Mouse (Mus musculus): ENCODE data around the gene Il24. TPM values are rescaled to one million over a fixed set of nuclear protein-coding genes. Genes with fewer than 3 reads are reported as not detected.

Il24 gene
- total and polyA plus RNA-seq, 3 experiments: not detected

DNA sequence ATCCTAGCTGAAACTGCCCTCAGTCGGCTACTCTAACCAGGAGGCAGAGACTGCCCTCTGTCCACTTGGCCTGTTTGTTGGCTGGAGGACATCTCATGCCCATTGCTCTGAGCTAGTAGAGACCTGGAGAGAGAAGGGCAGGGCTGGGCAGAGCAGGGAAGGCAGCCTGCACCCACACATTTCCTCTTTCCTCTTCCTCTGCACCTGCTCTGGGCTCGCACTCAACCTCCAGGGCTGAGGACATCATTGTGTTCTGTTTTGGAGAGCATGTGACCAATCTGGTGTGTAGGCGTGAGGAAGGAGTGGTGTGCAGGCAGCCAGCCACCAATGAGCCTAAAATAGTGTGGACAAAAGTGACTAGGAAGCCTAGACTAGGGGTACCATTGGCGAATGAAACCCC is 23.0 kb downstream of the Il24 start:
- H3K27me3 ChIP-seq (replicated peaks): no peaks in the 10 kb centered on the region
- no peak overlapping the region for H3K9ac ChIP-seq (ENCODE audit: insufficient read depth, low read depth)
- no peaks in the 10 kb centered on the region for H3K36me3 ChIP-seq (replicated peaks in 1 of 2; ENCODE audit: control insufficient read depth in 1 of 2, insufficient read depth in 1 of 2, low read length in 1 of 2)
- H3K4me3 ChIP-seq (replicated peaks in 1 of 3; ENCODE audit: low read depth in 2 of 3, low read length in 2 of 3, poor library complexity in 1 of 3): peak overlapping the region in 1 of 3 experiments; percentile 11
- DNase-seq (ENCODE audit: extremely low read depth): peak; percentile 61
- no peaks in the 10 kb centered on the region for H3K79me2 ChIP-seq (replicated peaks; ENCODE audit: control insufficient read depth, extremely low read depth, insufficient read depth, poor library complexity, severe bottlenecking)
- dilution Hi-C loops (cut with MboI; ENCODE audit: extremely low pct_ligation_motif_present, extremely low pct_unique_long_range_greater_than_20kb, low sequenced_read_pairs) (no loop called here), in situ Hi-C loops (cut with MboI; ENCODE audit: low pct_ligation_motif_present, low pct_unique_long_range_greater_than_20kb, low sequenced_read_pairs) (no loop called here)
- H3K4me1 ChIP-seq (ENCODE audit: control insufficient read depth in 1 of 2, insufficient read depth in 2 of 2): peaks cover 10 to 26% of the 10 kb centered on the region in 2 experiments
- no peak overlapping the region for H3K4me2 ChIP-seq (ENCODE audit: insufficient read depth, low read depth, poor library complexity, severe bottlenecking)
- no peak overlapping the region for H3K27ac ChIP-seq (ENCODE audit: insufficient read depth, low read depth)
- no peaks in the 10 kb centered on the region for H3K9me3 ChIP-seq (replicated peaks; ENCODE audit: low read length)
- TF ChIP-seq EP300 (IDR thresholded peaks at IDR 0.05; ENCODE audit: low read length) (peak; percentile 54), MEF2A (IDR thresholded peaks at IDR 0.05; ENCODE audit: borderline replicate concordance, low read depth, low read length) (0 out of 2 replicates have a peak, but pooled peaks have one; percentile 11), BHLHE40 (IDR thresholded peaks at IDR 0.05; ENCODE audit: low read depth, low read length) (peak; percentile 85), TCF12 (IDR thresholded peaks at IDR 0.05; ENCODE audit: low read depth, low read length) (0 out of 2 replicates have a peak, but pooled peaks have one; percentile 38), ETS1 (conservative IDR thresholded peaks at IDR 0.05; ENCODE audit: low read depth, low read length) (peak; percentile 52), CHD2 (IDR thresholded peaks at IDR 0.05; ENCODE audit: low read length) (no peak), USF1 (IDR thresholded peaks at IDR 0.05; ENCODE audit: low read depth, low read length) (peak; percentile 20; the same call in 1 of the 2 replicates), UBTF (IDR thresholded peaks at IDR 0.05; ENCODE audit: low read depth, low read length) (no peak), MAX (IDR thresholded peaks at IDR 0.05; ENCODE audit: low read length) (peak; percentile 71)

DNA sequence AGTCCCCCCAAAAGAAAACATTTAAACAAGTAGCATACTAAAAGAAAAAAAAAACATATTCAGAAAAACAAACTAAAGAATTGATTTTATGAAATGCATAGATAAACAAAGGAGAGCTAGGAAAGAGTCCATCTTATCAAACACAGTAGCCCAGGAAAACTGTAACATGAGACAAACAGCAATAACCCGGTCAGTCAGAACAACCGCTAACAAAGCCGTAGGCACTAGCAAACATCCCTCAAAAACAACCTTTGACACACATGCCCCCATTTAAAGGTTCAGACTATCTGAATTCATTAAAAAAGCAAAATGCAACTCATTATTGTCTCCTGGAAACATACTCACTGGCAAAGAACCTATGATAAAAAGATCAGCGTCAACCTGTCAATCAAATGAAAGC is 29.8 kb downstream of the Il24 start:
- H3K9me3 ChIP-seq (replicated peaks; ENCODE audit: low read length): no peaks in the 10 kb centered on the region
- peaks cover 2% of the 10 kb centered on the region for H3K27me3 ChIP-seq (replicated peaks)
- TF ChIP-seq ZC3H11A (IDR thresholded peaks at IDR 0.05; ENCODE audit: low read depth, low read length) (no peak), ZNF384 (IDR thresholded peaks at IDR 0.05; ENCODE audit: low read depth, low read length) (no peak), MXI1 (IDR thresholded peaks at IDR 0.05; ENCODE audit: low read depth, low read length) (no peak), ZMIZ1 (IDR thresholded peaks at IDR 0.05; ENCODE audit: low read depth, low read length) (no peak), PAX5 (IDR thresholded peaks at IDR 0.05; ENCODE audit: low read length) (no peak), MAX (IDR thresholded peaks at IDR 0.05; ENCODE audit: low read length) (no peak), BHLHE40 (IDR thresholded peaks at IDR 0.05; ENCODE audit: low read depth, low read length) (no peak)
- H3K4me1 ChIP-seq (ENCODE audit: control insufficient read depth in 1 of 2, insufficient read depth in 2 of 2): peaks cover 0 to 4% of the 10 kb centered on the region in 2 experiments; a peak in 1 of 4 replicates
- no peaks in the 10 kb centered on the region for H3K36me3 ChIP-seq (replicated peaks in 1 of 2; ENCODE audit: control insufficient read depth in 1 of 2, insufficient read depth in 1 of 2, low read length in 1 of 2)
- H3K9ac ChIP-seq (ENCODE audit: insufficient read depth, low read depth): no peak overlapping the region
- no peak for DNase-seq (ENCODE audit: extremely low read depth)
- H3K79me2 ChIP-seq (replicated peaks; ENCODE audit: control insufficient read depth, extremely low read depth, insufficient read depth, poor library complexity, severe bottlenecking): no peaks in the 10 kb centered on the region
- no peak overlapping the region for H3K4me2 ChIP-seq (ENCODE audit: insufficient read depth, low read depth, poor library complexity, severe bottlenecking)
- in situ Hi-C loops (cut with MboI; ENCODE audit: low pct_ligation_motif_present, low pct_unique_long_range_greater_than_20kb, low sequenced_read_pairs): no loop called here
- H3K27ac ChIP-seq (ENCODE audit: insufficient read depth, low read depth): no peak overlapping the region
- no peak overlapping the region for H3K4me3 ChIP-seq (replicated peaks in 1 of 3; ENCODE audit: low read depth in 2 of 3, low read length in 2 of 3, poor library complexity in 1 of 3)
- dilution Hi-C loops (cut with MboI; ENCODE audit: extremely low pct_ligation_motif_present, extremely low pct_unique_long_range_greater_than_20kb, low sequenced_read_pairs): no loop called here

- no peaks in the 10 kb centered on the region for H3K36me3 ChIP-seq (replicated peaks in 1 of 2; ENCODE audit: control insufficient read depth in 1 of 2, insufficient read depth in 1 of 2, low read length in 1 of 2)
- TF ChIP-seq ELF1 (IDR thresholded peaks at IDR 0.05; ENCODE audit: low read depth, low read length) (no peak), E2F4 (IDR thresholded peaks at IDR 0.05; ENCODE audit: insufficient replicate concordance, low read depth, low read length) (no peak), RCOR1 (conservative IDR thresholded peaks at IDR 0.05; ENCODE audit: low read depth, low read length) (no peak), HCFC1 (IDR thresholded peaks at IDR 0.05; ENCODE audit: low read depth, low read length) (no peak), ZKSCAN1 (IDR thresholded peaks at IDR 0.05; ENCODE audit: borderline replicate concordance, low read depth, low read length) (no peak), ETS1 (conservative IDR thresholded peaks at IDR 0.05; ENCODE audit: low read depth, low read length) (no peak)
- H3K79me2 ChIP-seq (replicated peaks; ENCODE audit: control insufficient read depth, extremely low read depth, insufficient read depth, poor library complexity, severe bottlenecking): no peaks in the 10 kb centered on the region
- H3K4me1 ChIP-seq (ENCODE audit: control insufficient read depth in 1 of 2, insufficient read depth in 2 of 2): peaks cover 2 to 20% of the 10 kb centered on the region in 2 experiments
- H3K27ac ChIP-seq (ENCODE audit: insufficient read depth, low read depth): no peak overlapping the region
- no peaks in the 10 kb centered on the region for H3K9me3 ChIP-seq (replicated peaks; ENCODE audit: low read length)
- dilution Hi-C loops (cut with MboI; ENCODE audit: extremely low pct_ligation_motif_present, extremely low pct_unique_long_range_greater_than_20kb, low sequenced_read_pairs) (no loop called here), in situ Hi-C loops (cut with MboI; ENCODE audit: low pct_ligation_motif_present, low pct_unique_long_range_greater_than_20kb, low sequenced_read_pairs) (no loop called here)
- H3K4me3 ChIP-seq (replicated peaks in 1 of 3; ENCODE audit: low read depth in 2 of 3, low read length in 2 of 3, poor library complexity in 1 of 3): no peak overlapping the region
- no peak for DNase-seq (ENCODE audit: extremely low read depth)
- peaks cover 2% of the 10 kb centered on the region for H3K27me3 ChIP-seq (replicated peaks)
- no peak overlapping the region for H3K4me2 ChIP-seq (ENCODE audit: insufficient read depth, low read depth, poor library complexity, severe bottlenecking)
- H3K9ac ChIP-seq (ENCODE audit: insufficient read depth, low read depth): no peak overlapping the region
Observed at GRCm38 (mm10) chr1:130855723-130856122, 31.5 kb downstream of the Il24 start.

Measured in CH12.LX (cell line).